Mouse (Mus musculus) brain, embryonic 14.5 days (tissue): ENCODE data around the gene Gm10409.
"Not testable (repeated sequence)": the region's sequence is repeated elsewhere in the genome, so short reads cannot be mapped to it uniquely, and the experiment has no call there.

Experiments used
- CTCF ChIP-seq: fragments of 200-500 bp; IDR thresholded peaks from 2 replicates; pipeline ENCODE4 v1.5.1; 2012; ENCODE audit warnings: inconsistent platforms, mild to moderate bottlenecking, moderate library complexity, borderline replicate concordance; ENCODE audit not compliant: insufficient read depth, insufficient read length; ENCODE audit errors: extremely low read depth
- POLR2A ChIP-seq: fragments of 200-500 bp; IDR thresholded peaks from 2 replicates; pipeline ENCODE4 v1.6.1; 2012; ENCODE audit warnings: mild to moderate bottlenecking, inconsistent platforms, borderline replicate concordance; ENCODE audit not compliant: poor library complexity, insufficient read depth, insufficient read length, severe bottlenecking; ENCODE audit errors: extremely low read depth

DNA sequence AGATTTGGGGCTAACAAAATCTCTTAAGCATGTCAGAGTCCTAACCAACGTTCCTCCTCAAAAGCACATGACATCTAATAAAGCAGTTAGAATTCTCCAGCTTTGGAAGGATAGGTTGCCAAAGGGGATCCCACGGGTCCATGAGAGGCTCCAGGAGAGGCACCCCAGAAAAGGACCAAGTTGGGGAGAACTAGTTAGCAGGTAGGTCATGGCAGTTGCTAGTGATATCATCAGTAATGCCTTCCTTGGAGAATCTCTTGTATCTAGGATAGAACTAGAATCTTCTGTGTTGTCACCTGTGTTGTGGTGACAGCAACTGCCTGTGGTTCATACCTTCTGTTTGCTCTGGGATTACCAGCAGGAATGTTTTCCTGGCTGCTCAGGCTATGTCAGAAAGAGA is 17.6 kb upstream of the Gm10409 start, which contains the start of gene Gm10413:
- TF ChIP-seq POLR2A, CTCF: not testable (repeated sequence)
